Mouse (Mus musculus): Measurements from ENCODE around the gene Slc44a4. TPM values are rescaled to one million over a fixed set of nuclear protein-coding genes. Genes with fewer than 3 reads are reported as not detected.

Slc44a4 gene
- total RNA-seq, 2 experiments from 2014 or later = 0.45 to 0.79 TPM

GRCm38 (mm10) chr17:34977000-34977399, 62.7 kb downstream of the Slc44a4 start:
- TF ChIP-seq CTCF (IDR thresholded peaks at IDR 0.05) = no peak
- H3K4me3 ChIP-seq = no peak overlapping the region
- DNase-seq (ENCODE audit: extremely low spot score in 1 of 2, low spot score in 2 of 2) = no peak
- H3K27ac ChIP-seq = no peak overlapping the region
- intact Hi-C loops (cut with DNase I) = no loop called here

- DNase-seq (ENCODE audit: extremely low spot score in 1 of 2, low spot score in 2 of 2) = no peak
- TF ChIP-seq CTCF (IDR thresholded peaks at IDR 0.05) = no peak
- intact Hi-C loops (cut with DNase I) = no loop called here
- H3K27ac ChIP-seq = no peak overlapping the region
- H3K4me3 ChIP-seq = no peak overlapping the region
These were observed 64.0 kb downstream of the Slc44a4 start for GRCm38 (mm10) chr17:34978239-34978638.

- no peak for TF ChIP-seq CTCF (IDR thresholded peaks at IDR 0.05)
- intact Hi-C loops (cut with DNase I) = loop anchor here (1.0 to 5.0 kb wide), 3 partner anchors 23 to 142 kb away; partner anchors contain the start of genes Dxo and Stk19
- H3K27ac ChIP-seq = no peak overlapping the region
- no peak overlapping the region for H3K4me3 ChIP-seq
- no peak for DNase-seq (ENCODE audit: extremely low spot score in 1 of 2, low spot score in 2 of 2)
These were observed 65.4 kb downstream of the Slc44a4 start for GRCm38 (mm10) chr17:34979631-34980030.

Other genes with a start within 250 kb of the Slc44a4 start
- gene Tnxb, start 243.9 kb upstream of the Slc44a4 start, total RNA-seq (2021) = 1 to 10 TPM; 1.5 to 2.4 TPM
- gene C4b, start 170.6 kb upstream of the Slc44a4 start, total RNA-seq (2021) = 10 to 100 TPM; 10.8 to 11.2 TPM
- gene Cyp21a1, start 109.9 kb upstream of the Slc44a4 start, total RNA-seq (2021) = not detected
- 10 to 100 TPM; 54.8 to 61.5 TPM for gene Stk19, start 77.5 kb upstream of the Slc44a4 start, total RNA-seq (2021)
- 10 to 100 TPM; 33.6 to 41.4 TPM for gene Dxo, start 77.4 kb upstream of the Slc44a4 start, total RNA-seq (2021)
- 10 to 100 TPM; 70.1 to 70.4 TPM for gene Skiv2l, start 64.3 kb upstream of the Slc44a4 start, total RNA-seq (2021)
- gene Nelfe, start 64.1 kb upstream of the Slc44a4 start, total RNA-seq (2021) = 10 to 100 TPM; 35.3 to 40.3 TPM
- gene Cfb, start 51.9 kb upstream of the Slc44a4 start, total RNA-seq (2021) = under 1 TPM in 1 of 2 experiments, not detected in 1; 0.14 TPM
- gene Zbtb12, start 35.0 kb upstream of the Slc44a4 start, total RNA-seq (2021) = 1 to 10 TPM; 6.5 to 7.4 TPM
- not detected for gene Gm20547, start 32.4 kb upstream of the Slc44a4 start, total RNA-seq (2021)
- 1 to 10 TPM; 2.1 to 2.2 TPM for gene C2, start 16.2 kb upstream of the Slc44a4 start, total RNA-seq (2021)
- gene Ehmt2, start 16.0 kb upstream of the Slc44a4 start, total RNA-seq (2021) = 100 to 1,000 TPM; 175 to 184 TPM
- gene Neu1, start 16.8 kb downstream of the Slc44a4 start, total RNA-seq (2021) = 10 to 100 TPM; 41.6 to 47.3 TPM
- 10 to 100 TPM; 18.8 to 22.1 TPM for gene Hspa1b, start 44.8 kb downstream of the Slc44a4 start, total RNA-seq (2021)
- gene Gm20481, start 55.4 kb downstream of the Slc44a4 start, total RNA-seq (2021) = not detected
- gene Hspa1a, start 57.7 kb downstream of the Slc44a4 start, total RNA-seq (2021) = 10 to 100 TPM; 14.5 to 17.2 TPM
- under 1 TPM; 0.34 to 0.42 TPM for gene Hspa1l, start 58.2 kb downstream of the Slc44a4 start, total RNA-seq (2021)
- gene Lsm2, start 67.4 kb downstream of the Slc44a4 start, total RNA-seq (2021) = 10 to 100 TPM; 15.8 to 18.4 TPM
- 10 to 100 TPM; 44.1 to 46.6 TPM for gene Vars, start 86.5 kb downstream of the Slc44a4 start, total RNA-seq (2021)
- under 1 TPM; 0.40 to 0.43 TPM for gene Vwa7, start 102.1 kb downstream of the Slc44a4 start, total RNA-seq (2021)
- gene Sapcd1, start 113.5 kb downstream of the Slc44a4 start, total RNA-seq (2021) = under 1 TPM in 1 of 2 experiments, not detected in 1; 0.59 TPM
- gene Msh5, start 132.3 kb downstream of the Slc44a4 start, total RNA-seq (2021) = under 1 TPM; 0.27 to 0.56 TPM
- 1 to 10 TPM; 7.4 to 8.3 TPM for gene Clic1, start 135.5 kb downstream of the Slc44a4 start, total RNA-seq (2021)
- gene Ddah2, start 144.6 kb downstream of the Slc44a4 start, total RNA-seq (2021) = 10 to 100 TPM; 10.1 to 11.0 TPM
- gene Ly6g6c, start 150.9 kb downstream of the Slc44a4 start, total RNA-seq (2021) = not detected
- gene Mpig6b, start 151.7 kb downstream of the Slc44a4 start, total RNA-seq (2021) = not detected
- 1 to 10 TPM; 2.1 to 3.6 TPM for gene Ly6g6e, start 162.4 kb downstream of the Slc44a4 start, total RNA-seq (2021)
- gene Ly6g6d, start 163.6 kb downstream of the Slc44a4 start, total RNA-seq (2021) = 1 to 10 TPM in 1 of 2 experiments, under 1 TPM in 1; 0.70 to 1.1 TPM
- gene Ly6g6f, start 171.1 kb downstream of the Slc44a4 start, total RNA-seq (2021) = under 1 TPM in 1 of 2 experiments, not detected in 1; 0.29 TPM
- 100 to 1,000 TPM; 109 to 117 TPM for gene Abhd16a, start 174.8 kb downstream of the Slc44a4 start, total RNA-seq (2021)
- not detected for gene Ly6g5c, start 193.8 kb downstream of the Slc44a4 start, total RNA-seq (2021)
- gene Ly6g5b, start 201.0 kb downstream of the Slc44a4 start, total RNA-seq (2021) = under 1 TPM; 0.79 TPM
- gene Gpank1, start 207.0 kb downstream of the Slc44a4 start, total RNA-seq (2021) = 10 to 100 TPM; 14.8 to 15.0 TPM
- 100 to 1,000 TPM; 177 to 187 TPM for gene Csnk2b, start 207.6 kb downstream of the Slc44a4 start, total RNA-seq (2021)
- 10 to 100 TPM; 27.0 to 28.5 TPM for gene D17H6S53E, start 211.9 kb downstream of the Slc44a4 start, total RNA-seq (2021)
- gene Apom, start 217.6 kb downstream of the Slc44a4 start, total RNA-seq (2021) = not detected
- gene Bag6, start 220.7 kb downstream of the Slc44a4 start, total RNA-seq (2021) = 100 to 1,000 TPM; 304 to 307 TPM

Data from left cerebral cortex, adult 2 months (tissue).